Mouse (Mus musculus) lung, embryonic 14.5 days (tissue): ENCODE measurements at regions not wholly inside any gene's neighbourhood (a gene's known extent, or its start where the extent isn't known, plus 50 kb on each side); places are given as distances from the start of the nearest gene placed in this dataset.

ENCODE experiments used
- ATAC-seq: fragments of 200-750 bp; cut with Nextera tagmentation; 2 replicates; pipeline ENCODE4 v1.8.0; 2017; ENCODE audit warnings: mild to moderate bottlenecking, moderate TSS enrichment, moderate library complexity; ENCODE audit not compliant: insufficient read depth
- DNase-seq: peaks from one replicate; pipeline ENCODE4 v3.0.0-alpha.2; 2015
- H3K27ac ChIP-seq: fragments of 300-500 bp; sonication (generic); 2 replicates; pipeline ENCODE4 v1.5.1; 2014; ENCODE audit warnings: low read depth, mild to moderate bottlenecking, moderate library complexity
- H3K27me3 ChIP-seq: fragments of 300-500 bp; sonication (generic); 2 replicates; pipeline ENCODE4 v1.6.1; 2014; ENCODE audit warnings: low read length, control low read depth; ENCODE audit not compliant: insufficient read depth
- H3K36me3 ChIP-seq: fragments of 300-500 bp; sonication (generic); 2 replicates; pipeline ENCODE4 v1.6.1; 2014; ENCODE audit warnings: control low read depth; ENCODE audit not compliant: insufficient read depth
- H3K4me1 ChIP-seq: fragments of 300-500 bp; sonication (generic); 2 replicates; pipeline ENCODE4 v1.6.1; 2014; ENCODE audit warnings: antibody characterized with exemption, control low read depth; ENCODE audit not compliant: insufficient read depth
- H3K4me2 ChIP-seq: fragments of 300-500 bp; sonication (generic); 2 replicates; pipeline ENCODE4 v1.6.1; 2014; ENCODE audit warnings: mild to moderate bottlenecking
- H3K4me3 ChIP-seq: fragments of 300-500 bp; sonication (generic); 2 replicates; pipeline ENCODE4 v1.5.1; 2014; ENCODE audit warnings: low read depth, low read length
- H3K9ac ChIP-seq: fragments of 300-500 bp; sonication (generic); 2 replicates; pipeline ENCODE4 v1.6.1; 2014
- H3K9me3 ChIP-seq: fragments of 300-500 bp; sonication (generic); 2 replicates; pipeline ENCODE4 v1.6.1; 2016; ENCODE audit warnings: low read depth, low read length, control low read depth
- CTCF ChIP-seq: IDR thresholded peaks from 2 replicates; pipeline ENCODE4 v1.5.1; 2016; ENCODE audit warnings: antibody characterized with exemption, low read depth
- WGBS: fragments of 180-500 bp; shearing (Covaris S2); extraction: QIAGEN DNeasy Blood & Tissue Kit; methylation state at CpG from one replicate; pipeline ENCODE4 v1.1.7; 2014; 5-methylcytosine and 5-hydroxymethylcytosine counted together

- ATAC-seq (no peak), DNase-seq (no peak)
- H3K27me3 ChIP-seq = no peaks in the 10 kb centered on the region
- H3K4me3 ChIP-seq = no peak overlapping the region
- H3K27ac ChIP-seq = no peak overlapping the region
- H3K9me3 ChIP-seq = no peaks in the 10 kb centered on the region
- H3K4me2 ChIP-seq = no peak overlapping the region
- H3K36me3 ChIP-seq = no peaks in the 10 kb centered on the region
- no peak overlapping the region for H3K9ac ChIP-seq
- no peak for TF ChIP-seq CTCF
- 55% methylated on average over 3 of the region's 3 CpGs for WGBS
- no peaks in the 10 kb centered on the region for H3K4me1 ChIP-seq
These were observed 1260.5 kb downstream of the Pla2g4a start for GRCm38 (mm10) chr1:148700599-148700954.

DNA sequence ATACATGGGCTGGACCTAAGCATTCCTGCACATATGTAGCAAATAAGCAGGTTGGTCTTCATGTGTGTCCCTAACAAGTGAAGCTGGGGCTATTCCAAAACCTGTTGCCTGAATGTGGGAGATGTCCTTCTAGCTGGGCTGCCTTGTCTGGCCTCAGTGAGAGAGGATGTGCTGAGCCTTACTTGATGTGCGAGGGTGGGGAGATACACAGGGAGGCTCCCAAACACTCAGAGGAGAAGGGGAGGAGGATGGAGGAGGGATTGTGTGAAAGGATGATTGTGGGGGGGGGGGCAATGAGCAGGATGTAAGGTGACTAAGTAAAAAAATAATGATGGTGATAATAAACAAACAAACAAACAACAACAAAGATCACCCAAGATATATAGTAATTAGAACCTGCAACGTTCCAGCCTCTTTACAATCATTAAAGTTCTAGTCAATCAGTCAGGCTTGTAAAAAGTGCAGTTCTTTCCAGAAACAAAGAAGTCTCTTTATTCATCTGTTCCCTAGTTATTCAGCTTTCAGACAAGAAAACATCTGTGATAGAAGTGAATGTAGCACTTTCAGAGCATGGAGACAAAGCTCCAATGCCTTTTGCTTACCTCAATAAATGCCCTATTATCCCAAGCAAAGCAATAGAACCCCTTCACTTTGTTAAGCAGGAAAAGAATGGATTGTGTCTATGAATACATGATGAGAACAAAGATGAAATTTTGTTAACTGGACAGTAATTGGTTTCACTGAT lies 1261.1 kb downstream of the Pla2g4a start:
- no peak for DNase-seq
- H3K27me3 ChIP-seq = no peaks in the 10 kb centered on the region
- H3K36me3 ChIP-seq = no peaks in the 10 kb centered on the region
- no peak for TF ChIP-seq CTCF
- no peaks in the 10 kb centered on the region for H3K9me3 ChIP-seq
- no peaks in the 10 kb centered on the region for H3K4me1 ChIP-seq
- H3K4me2 ChIP-seq = no peak overlapping the region
- WGBS = 67% methylated on average over 2 of the region's 2 CpGs
- no peak overlapping the region for H3K4me3 ChIP-seq
- H3K27ac ChIP-seq = no peak overlapping the region
- ATAC-seq = no peak
- H3K9ac ChIP-seq = no peak overlapping the region

GRCm38 (mm10) chr1:148690085-148690484 lies 1271.0 kb downstream of the Pla2g4a start:
- no peak overlapping the region for H3K9ac ChIP-seq
- H3K9me3 ChIP-seq = no peaks in the 10 kb centered on the region
- H3K27me3 ChIP-seq = no peaks in the 10 kb centered on the region
- no peak overlapping the region for H3K27ac ChIP-seq
- no peak for DNase-seq
- 72% methylated on average over 2 of the region's 2 CpGs for WGBS
- no peak for ATAC-seq
- TF ChIP-seq CTCF = no peak
- no peak overlapping the region for H3K4me3 ChIP-seq
- no peaks in the 10 kb centered on the region for H3K4me1 ChIP-seq
- no peak overlapping the region for H3K4me2 ChIP-seq
- H3K36me3 ChIP-seq = no peaks in the 10 kb centered on the region

GRCm38 (mm10) chr1:148689618-148690017 lies 1271.5 kb downstream of the Pla2g4a start:
- DNase-seq (no peak), ATAC-seq (no peak)
- no peaks in the 10 kb centered on the region for H3K4me1 ChIP-seq
- H3K4me2 ChIP-seq = no peak overlapping the region
- no peaks in the 10 kb centered on the region for H3K27me3 ChIP-seq
- no peak overlapping the region for H3K9ac ChIP-seq
- H3K9me3 ChIP-seq = no peaks in the 10 kb centered on the region
- no peak overlapping the region for H3K27ac ChIP-seq
- H3K4me3 ChIP-seq = no peak overlapping the region
- TF ChIP-seq CTCF = no peak
- no peaks in the 10 kb centered on the region for H3K36me3 ChIP-seq
- 83% methylated on average over 4 of the region's 4 CpGs for WGBS

GRCm38 (mm10) chr1:148675516-148675915 lies 1285.6 kb downstream of the Pla2g4a start:
- Histone ChIP-seq H3K4me1 (no peaks in the 10 kb centered on the region), H3K4me3 (no peak overlapping the region), H3K27me3 (no peaks in the 10 kb centered on the region), H3K27ac (no peak overlapping the region), H3K9ac (no peak overlapping the region), H3K36me3 (no peaks in the 10 kb centered on the region), H3K9me3 (no peaks in the 10 kb centered on the region), H3K4me2 (no peak overlapping the region)
- no peak for DNase-seq
- TF ChIP-seq CTCF = no peak
- ATAC-seq = no peak

GRCm38 (mm10) chr1:148664409-148664808 lies 1296.7 kb downstream of the Pla2g4a start:
- no peak overlapping the region for H3K27ac ChIP-seq
- no peak overlapping the region for H3K9ac ChIP-seq
- WGBS = 73% methylated on average over 4 of the region's 4 CpGs
- no peak for ATAC-seq
- DNase-seq = no peak
- H3K4me2 ChIP-seq = no peak overlapping the region
- H3K27me3 ChIP-seq = no peaks in the 10 kb centered on the region
- no peaks in the 10 kb centered on the region for H3K9me3 ChIP-seq
- H3K36me3 ChIP-seq = no peaks in the 10 kb centered on the region
- TF ChIP-seq CTCF = no peak
- H3K4me3 ChIP-seq = no peak overlapping the region
- H3K4me1 ChIP-seq = no peaks in the 10 kb centered on the region

DNA sequence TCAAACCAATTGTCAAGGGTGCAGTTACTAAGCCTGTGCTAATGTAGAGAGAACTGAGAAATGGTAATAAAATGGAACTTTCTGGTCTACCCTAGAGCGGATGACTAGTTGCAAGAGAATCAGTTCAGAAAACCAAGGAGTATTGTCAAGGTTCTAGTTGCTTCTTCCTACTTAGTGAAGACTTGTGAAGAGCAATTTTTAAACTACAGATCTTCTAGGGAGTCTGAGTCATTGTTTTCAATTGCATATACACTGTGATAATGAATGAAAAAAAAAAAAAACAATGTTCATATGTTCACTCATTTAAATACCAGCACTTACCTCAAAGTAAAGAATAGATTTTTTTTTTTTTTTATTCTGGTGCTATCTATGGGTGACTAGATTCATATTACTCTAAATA lies 1304.1 kb downstream of the Pla2g4a start:
- Histone ChIP-seq H3K27me3 (no peaks in the 10 kb centered on the region), H3K4me3 (no peak overlapping the region), H3K27ac (no peak overlapping the region), H3K36me3 (no peaks in the 10 kb centered on the region), H3K9me3 (no peaks in the 10 kb centered on the region), H3K4me2 (no peak overlapping the region), H3K9ac (no peak overlapping the region), H3K4me1 (no peaks in the 10 kb centered on the region)
- DNase-seq (no peak), ATAC-seq (no peak)
- TF ChIP-seq CTCF = no peak
- 81% methylated on average over 1 of the region's 1 CpGs for WGBS
